Mouse (Mus musculus) CH12.LX (cell line): Measurements from ENCODE around the gene Gm9918.

ENCODE experiments used
- CHD2 ChIP-seq: IDR thresholded peaks from 2 replicates; pipeline ENCODE4 v1.6.1; 2011; ENCODE audit warnings: low read length, improper control_type of control experiment
- CTCF ChIP-seq, 2 experiments: IDR thresholded peaks in 1 of 2; conservative IDR thresholded peaks in 1 of 2; 2 replicates each; pipeline ENCODE4 v1.5.1; 2011 to 2012; ENCODE audit warnings: low read depth in 2 of 2, low read length in 2 of 2, improper control_type of control experiment in 1 of 2, inconsistent platforms in 1 of 2, mild to moderate bottlenecking in 1 of 2, moderate library complexity in 1 of 2
- EP300 ChIP-seq: IDR thresholded peaks from 2 replicates; pipeline ENCODE4 v1.6.1; 2011; ENCODE audit warnings: low read length, improper control_type of control experiment
- GABPA ChIP-seq: IDR thresholded peaks from 2 replicates; pipeline ENCODE4 v1.6.1; 2012; ENCODE audit warnings: low read depth, low read length, improper control_type of control experiment, inconsistent platforms; ENCODE audit not compliant: insufficient replicate concordance
- HCFC1 ChIP-seq: IDR thresholded peaks from 2 replicates; pipeline ENCODE4 v1.6.1; 2012; ENCODE audit warnings: low read depth, mild to moderate bottlenecking, inconsistent platforms, low read length, improper control_type of control experiment
- JUND ChIP-seq: conservative IDR thresholded peaks from 2 replicates; pipeline ENCODE4 v1.6.1; 2011; ENCODE audit warnings: low read depth, low read length, improper control_type of control experiment
- NELFE ChIP-seq: IDR thresholded peaks from 2 replicates; pipeline ENCODE4 v1.6.1; 2011; ENCODE audit warnings: low read depth, low read length, improper control_type of control experiment
- PAX5 ChIP-seq: IDR thresholded peaks from 2 replicates; pipeline ENCODE4 v1.6.1; 2012; ENCODE audit warnings: low read length, inconsistent platforms, mixed read lengths
- POLR2A ChIP-seq: IDR thresholded peaks from 2 replicates; pipeline ENCODE4 v1.6.1; 2011; ENCODE audit warnings: low read depth, mild to moderate bottlenecking, improper control_type of control experiment, low read length
- POLR2AphosphoS2 ChIP-seq: IDR thresholded peaks from 2 replicates; pipeline ENCODE4 v1.6.1; 2011; ENCODE audit warnings: low read depth, low read length, improper control_type of control experiment
- RCOR1 ChIP-seq: conservative IDR thresholded peaks from 2 replicates; pipeline ENCODE4 v1.6.1; 2012; ENCODE audit warnings: low read depth, mild to moderate bottlenecking, inconsistent platforms, low read length, improper control_type of control experiment

- TF ChIP-seq PAX5 (no peak), EP300 (no peak), POLR2A (no peak), CHD2 (no peak), HCFC1 (no peak), CTCF (conservative IDR thresholded peaks at IDR 0.05 in 1 of 2, IDR thresholded peaks at IDR 0.05 in 1 of 2; ENCODE audit: low read depth in 2 of 2, low read length in 2 of 2) (no peak), JUND (no peak), POLR2AphosphoS2 (no peak), GABPA (no peak), RCOR1 (no peak), NELFE (no peak)
Observed at GRCm38 (mm10) chr15:102310074-102310845, 39.9 kb downstream of the Gm9918 start.
